Mouse (Mus musculus) bone marrow, adult 2 months (tissue): Measurements from ENCODE around the gene Msl1. TPM values are rescaled to one million over a fixed set of nuclear protein-coding genes. Genes with fewer than 3 reads are reported as not detected.

Experiments
- H3K27ac ChIP-seq: fragments of 200-500 bp; 2 replicates; pipeline ENCODE4 v1.5.1; 2012; ENCODE audit warnings: low read depth, mild to moderate bottlenecking, control low read depth, inconsistent platforms, low read length; ENCODE audit not compliant: control insufficient read depth, poor library complexity, insufficient read depth
- H3K4me1 ChIP-seq: fragments of 200-500 bp; 2 replicates; pipeline ENCODE4 v1.6.1; 2011; ENCODE audit warnings: low read length; ENCODE audit not compliant: control insufficient read depth, insufficient read depth
- H3K4me3 ChIP-seq: fragments of 200-500 bp; replicated peaks from 2 replicates; pipeline ENCODE3; 2011; ENCODE audit warnings: mild to moderate bottlenecking, low read depth, low read length, control low read depth; ENCODE audit not compliant: control insufficient read depth
- CTCF ChIP-seq: fragments of 200-500 bp; IDR thresholded peaks from 2 replicates; pipeline ENCODE4 v1.5.1; 2011; ENCODE audit warnings: low read length, control low read depth; ENCODE audit not compliant: control insufficient read depth, insufficient read depth
- POLR2A ChIP-seq: fragments of 200-500 bp; IDR thresholded peaks from 2 replicates; pipeline ENCODE4 v1.6.1; 2011; ENCODE audit warnings: low read depth, mild to moderate bottlenecking, control low read depth, low read length, borderline replicate concordance; ENCODE audit not compliant: control insufficient read depth
- WGBS: fragments of 180-500 bp; shearing (Covaris S2); methylation state at CpG from one replicate; pipeline ENCODE4 v1.1.7; 2018; 5-methylcytosine and 5-hydroxymethylcytosine counted together
- polyA plus RNA-seq: library from polyadenylated mRNA; stranded (reverse); fragments of >200 nt; gene quantifications from 2 replicates; pipeline ENCODE4 v1.2.4, GENCODE M21; 2011; ENCODE audit warnings: low replicate concordance; ENCODE audit not compliant: missing spikeins, insufficient read depth, insufficient read length

The Msl1 gene
- polyA plus RNA-seq, 1 experiment, result 69.9 TPM

DNA sequence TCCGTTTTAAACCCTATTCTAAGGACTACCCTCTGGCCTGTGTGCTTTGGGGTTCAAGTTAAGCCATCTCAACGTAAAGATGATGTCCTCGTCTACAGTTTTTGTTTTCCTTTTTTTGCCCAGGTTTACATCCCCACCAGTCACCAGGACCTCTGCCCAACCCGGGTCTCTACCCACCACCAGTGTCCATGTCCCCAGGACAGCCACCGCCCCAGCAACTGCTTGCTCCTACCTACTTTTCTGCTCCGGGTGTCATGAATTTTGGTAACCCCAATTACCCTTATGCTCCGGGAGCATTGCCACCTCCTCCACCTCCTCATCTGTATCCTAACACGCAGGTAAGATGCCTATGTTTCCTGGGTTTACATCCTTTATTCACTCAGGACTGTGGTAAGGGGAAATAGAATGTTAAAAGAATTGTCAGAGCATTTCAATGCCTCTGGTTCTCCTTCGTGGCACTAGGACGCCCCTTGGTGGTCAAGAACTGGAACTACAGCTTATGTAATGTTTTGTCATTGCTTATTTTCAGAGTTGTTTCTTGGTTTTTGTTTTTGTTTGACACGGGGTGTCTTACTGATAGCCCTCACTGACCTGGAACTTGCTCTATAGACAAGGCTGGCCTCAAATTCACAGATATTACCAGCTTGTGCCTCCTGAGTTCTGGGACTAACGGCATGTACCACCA lies 33.9 kb downstream of the Msl1 start:
- no peak for TF ChIP-seq POLR2A
- peak; percentile 34; the same call in 1 of the 2 replicates for TF ChIP-seq CTCF
- 63% methylated on average over 12 of the region's 12 CpGs for WGBS
- Histone ChIP-seq H3K27ac (no peak overlapping the region), H3K4me3 (no peak overlapping the region), H3K4me1 (no peaks in the 10 kb centered on the region; the same call in 1 of the 2 replicates)

DNA sequence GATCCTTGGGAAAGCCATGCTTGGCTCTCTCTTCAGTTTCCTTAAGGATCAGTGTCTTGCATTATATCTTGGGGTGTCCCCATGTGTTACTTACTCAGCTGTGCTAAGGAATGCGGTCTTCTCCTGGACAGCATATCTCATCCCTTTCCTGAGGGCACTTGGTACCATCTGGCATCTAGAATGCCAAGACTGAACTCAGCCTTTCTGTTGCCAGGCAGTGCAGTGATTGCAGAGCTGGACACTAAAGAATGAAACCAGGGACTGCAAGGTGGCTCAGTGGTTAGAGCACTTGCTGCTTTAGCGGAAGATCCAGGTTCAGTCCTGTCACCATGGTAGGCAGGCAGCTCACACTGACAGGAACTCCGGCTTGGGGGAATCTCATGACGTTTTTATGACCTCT lies 34.6 kb downstream of the Msl1 start:
- no peak overlapping the region for H3K27ac ChIP-seq
- H3K4me1 ChIP-seq, result no peaks in the 10 kb centered on the region; the same call in 1 of the 2 replicates
- TF ChIP-seq POLR2A, result no peak
- TF ChIP-seq CTCF, result no peak
- WGBS, result 91% methylated on average over 4 of the region's 4 CpGs
- no peak overlapping the region for H3K4me3 ChIP-seq

DNA sequence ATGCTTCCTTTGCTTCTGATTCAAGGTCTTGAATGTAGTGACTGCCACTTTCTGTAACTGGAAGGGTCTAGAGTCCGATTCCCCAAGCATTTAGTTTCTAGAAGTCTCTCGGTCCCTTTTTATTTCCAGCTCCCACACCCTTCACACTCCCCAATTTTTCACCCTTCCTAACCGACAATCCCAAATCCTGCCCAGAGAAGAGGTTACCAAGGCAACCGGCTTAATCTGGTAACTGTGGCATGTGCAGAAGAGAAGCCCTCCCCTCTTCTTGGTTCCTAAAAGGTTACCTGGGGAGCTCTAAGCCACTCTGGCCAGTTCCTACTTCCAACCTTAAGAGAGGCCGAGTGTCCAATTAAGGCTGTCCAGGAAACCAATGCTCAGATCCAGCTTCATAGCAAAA lies 40.0 kb downstream of the Msl1 start:
- 82% methylated on average over 5 of the region's 5 CpGs for WGBS
- Histone ChIP-seq H3K4me3 (no peak overlapping the region), H3K4me1 (no peaks in the 10 kb centered on the region; the same call in 1 of the 2 replicates), H3K27ac (no peak overlapping the region)
- TF ChIP-seq CTCF (no peak), POLR2A (no peak)

DNA sequence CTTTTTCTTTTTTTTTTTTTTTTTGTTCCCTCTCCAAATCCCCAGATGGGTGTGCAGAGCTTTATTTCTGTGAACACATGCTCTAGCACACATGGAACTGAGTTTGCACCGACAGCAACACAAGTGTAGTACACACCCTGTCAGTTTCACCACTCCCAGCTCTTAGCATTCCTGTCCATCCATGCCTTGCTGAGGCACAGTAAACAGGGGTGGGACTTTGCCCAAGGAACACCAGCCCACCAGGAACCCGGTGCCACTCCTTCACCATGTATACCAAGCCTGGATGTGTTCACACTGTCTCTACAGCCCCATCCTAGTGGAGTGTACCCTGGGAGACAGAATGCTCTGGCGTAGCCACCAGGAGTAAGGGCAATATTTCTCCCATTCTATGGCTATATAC lies 40.4 kb downstream of the Msl1 start:
- Histone ChIP-seq H3K27ac (no peak overlapping the region), H3K4me3 (no peak overlapping the region), H3K4me1 (no peaks in the 10 kb centered on the region; the same call in none of the 2 replicates)
- WGBS, result 68% methylated on average over 3 of the region's 3 CpGs
- TF ChIP-seq POLR2A (no peak), CTCF (no peak)

DNA sequence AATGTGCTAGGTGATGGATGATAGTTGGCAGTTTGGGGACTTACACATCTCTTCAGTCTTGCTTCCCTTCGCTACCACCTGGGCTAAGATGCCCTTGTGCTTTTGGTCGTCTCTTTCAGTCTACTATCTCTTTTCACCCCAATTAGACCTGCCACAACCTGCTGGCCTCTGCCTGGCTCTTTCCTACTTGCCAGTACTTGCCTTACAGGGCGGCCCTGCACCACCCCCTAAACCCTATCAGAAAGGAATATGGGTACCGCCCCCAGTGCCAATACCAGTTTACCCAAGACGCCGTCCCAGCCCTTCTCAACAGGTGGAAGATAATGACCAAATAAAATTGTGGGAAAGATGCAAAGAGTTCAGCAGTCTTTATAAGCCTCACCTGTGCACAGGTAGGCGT lies 40.8 kb downstream of the Msl1 start:
- WGBS, result 42% methylated on average over 7 of the region's 7 CpGs
- Histone ChIP-seq H3K27ac (no peak overlapping the region), H3K4me1 (no peaks in the 10 kb centered on the region; the same call in none of the 2 replicates), H3K4me3 (no peak overlapping the region)
- TF ChIP-seq POLR2A (no peak), CTCF (no peak)

DNA sequence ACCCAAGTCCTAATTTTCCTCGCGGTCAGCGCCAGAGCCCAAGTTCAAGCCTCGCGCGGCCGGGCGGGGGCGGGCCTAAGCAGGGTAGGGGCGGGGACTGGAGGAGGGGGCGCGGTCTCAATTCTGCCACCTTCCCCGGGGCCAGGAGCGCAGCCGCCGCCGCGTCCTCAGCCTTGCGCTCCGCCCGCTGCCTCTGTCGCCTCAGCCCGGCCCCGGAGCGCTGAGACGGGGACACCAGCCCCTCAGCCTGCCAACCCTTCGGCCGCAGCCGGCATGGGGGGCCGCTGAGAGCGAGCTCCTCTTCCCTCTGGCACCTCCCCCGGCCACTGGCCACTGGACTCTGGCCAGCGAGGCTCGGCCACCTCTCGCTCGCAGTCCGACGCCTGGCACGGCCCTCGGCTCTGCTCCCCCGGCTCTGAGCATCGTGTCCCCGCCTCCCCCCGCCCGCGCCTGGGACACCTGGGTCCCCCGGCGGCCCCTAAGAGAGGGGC lies 41.4 kb downstream of the Msl1 start, which contains the start of gene Rapgefl1:
Rapgefl1 (plus strand) TSS at position 135 of the 491 bp plus-strand sequence.
- peak within 1 kb of the TSS; percentile 54 for H3K4me3 ChIP-seq
- H3K27ac ChIP-seq, result peak within 1 kb of the TSS; percentile 85
- WGBS, result 1% methylated on average over 48 of the region's 48 CpGs
- no peaks in the 10 kb centered on the region; the same call in none of the 2 replicates for H3K4me1 ChIP-seq
- TF ChIP-seq CTCF (no peak), POLR2A (peak; percentile 30; the same call in 1 of the 2 replicates)

DNA sequence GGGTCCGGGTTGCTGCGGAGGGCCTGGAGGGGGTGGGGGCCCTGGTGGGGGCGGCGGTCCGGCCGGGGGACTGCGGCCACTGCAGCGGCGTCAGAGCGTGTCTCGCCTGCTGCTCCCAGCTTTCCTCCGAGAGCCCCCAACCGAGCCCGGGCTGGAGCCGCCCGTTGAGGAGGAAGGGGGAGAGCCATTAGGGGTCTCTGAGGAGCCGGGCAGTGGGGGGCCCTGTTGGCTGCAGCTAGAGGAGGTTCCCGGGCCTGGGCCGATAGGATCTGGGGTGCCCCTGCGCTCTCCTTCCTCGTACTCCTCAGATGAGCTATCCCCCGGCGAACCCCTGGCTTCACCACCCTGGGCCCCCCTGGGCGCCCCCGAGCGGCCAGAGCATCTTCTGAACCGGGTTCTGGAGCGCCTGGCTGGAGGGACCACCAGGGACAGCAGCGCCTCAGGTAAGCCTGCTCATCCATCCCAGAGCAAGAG lies 42.0 kb downstream of the Msl1 start:
- H3K4me1 ChIP-seq, result no peaks in the 10 kb centered on the region; the same call in none of the 2 replicates
- no peak overlapping the region; the same call in 1 of the 2 replicates for H3K27ac ChIP-seq
- WGBS, result 6% methylated on average over 26 of the region's 29 CpGs
- no peak overlapping the region for H3K4me3 ChIP-seq
- TF ChIP-seq CTCF (no peak), POLR2A (no peak)

DNA sequence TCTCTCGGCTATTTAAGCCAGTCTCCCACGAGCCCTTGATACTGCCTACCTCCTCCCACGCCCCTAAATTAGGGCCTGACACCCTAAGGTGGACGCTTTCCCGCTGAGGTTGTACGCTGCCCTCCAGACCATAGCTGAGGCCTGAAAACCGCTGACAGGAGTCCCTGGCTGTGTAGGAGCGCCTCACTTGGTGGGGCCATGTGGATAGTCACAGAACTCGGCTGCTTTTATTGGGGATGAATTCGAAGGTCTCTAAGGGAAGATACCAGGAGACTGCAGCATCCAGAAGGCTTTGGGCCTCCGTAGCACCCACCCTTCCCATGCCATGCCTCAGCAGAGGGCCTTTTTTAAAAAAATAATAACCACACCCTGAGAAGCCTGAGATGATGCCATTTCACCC lies 42.6 kb downstream of the Msl1 start:
- no peaks in the 10 kb centered on the region; the same call in none of the 2 replicates for H3K4me1 ChIP-seq
- WGBS, result 82% methylated on average over 11 of the region's 11 CpGs
- H3K27ac ChIP-seq, result no peak overlapping the region
- TF ChIP-seq CTCF, result no peak
- TF ChIP-seq POLR2A, result no peak
- H3K4me3 ChIP-seq, result peak overlapping the region; percentile 31
